Mouse (Mus musculus): ENCODE data around the gene Uhmk1. TPM values are rescaled to one million over a fixed set of nuclear protein-coding genes. Genes with fewer than 3 reads are reported as not detected.
"Not testable (repeated sequence)": the region's sequence is repeated elsewhere in the genome, so short reads cannot be mapped to it uniquely, and the experiment has no call there.

Gene Uhmk1
- 10.0 and 10.1 TPM in 2 replicates for polyA plus RNA-seq (2016; fragmentation: Nextera tagmentation; extraction: Ambion mirVana)

DNA sequence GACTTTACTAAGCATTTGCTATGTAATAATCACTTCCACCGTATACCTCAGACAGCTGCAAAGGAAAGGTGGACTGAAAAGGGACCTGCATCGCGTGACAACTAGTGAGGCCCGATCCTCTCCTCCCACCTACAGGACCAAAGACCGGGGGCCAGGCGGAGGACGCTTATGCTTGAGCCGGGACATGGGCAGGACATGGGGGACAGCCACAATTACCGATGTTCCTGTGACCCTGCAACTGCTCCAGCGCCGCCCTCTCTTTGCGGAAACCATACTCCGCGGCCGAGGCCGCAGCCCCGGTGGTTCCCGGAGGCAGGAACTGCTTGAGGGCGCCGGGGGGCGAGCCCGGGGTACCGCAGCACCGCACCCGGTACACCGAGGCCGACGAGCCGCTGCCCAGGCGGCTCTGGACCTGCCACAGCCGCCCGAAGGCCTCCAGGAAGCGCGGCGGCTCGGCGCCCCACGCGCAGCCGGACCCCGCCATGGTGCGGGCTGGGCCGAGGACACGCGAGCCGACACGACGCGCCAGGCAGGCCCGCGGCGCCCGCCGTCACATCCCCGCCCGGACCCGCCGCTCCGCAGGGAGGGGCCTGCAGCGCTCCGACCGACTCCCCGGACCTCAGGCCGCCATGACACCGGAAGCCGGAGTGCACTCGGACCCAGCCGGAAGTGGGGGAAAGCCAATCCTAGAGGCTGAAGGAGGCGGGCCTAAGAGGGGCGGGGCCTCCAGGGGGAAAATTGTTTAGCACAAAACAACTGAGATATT lies at the start of gene Uhmk1:
Gene Uhmk1 (minus strand): TSS at position 641 of the 766 bp plus-strand sequence.
- Histone ChIP-seq H3K36me3 (replicated peaks) (peaks cover 27% of the 10 kb centered on the region), H3K27ac (peak within 1 kb of the TSS; percentile 94), H3K4me3 (peak within 1 kb of the TSS; percentile 97), H3K4me1 (peaks cover 12% of the 10 kb centered on the region), H3K27me3 (ENCODE audit: poor library complexity, severe bottlenecking) (peaks cover 13% of the 10 kb centered on the region), H3K9me3 (no peaks in the 10 kb centered on the region)
- under 1% methylated on average over 70 of the region's 70 CpGs for WGBS
- peak; percentile 90 for DNase-seq (ENCODE audit: extremely low spot score, low spot score)

DNA sequence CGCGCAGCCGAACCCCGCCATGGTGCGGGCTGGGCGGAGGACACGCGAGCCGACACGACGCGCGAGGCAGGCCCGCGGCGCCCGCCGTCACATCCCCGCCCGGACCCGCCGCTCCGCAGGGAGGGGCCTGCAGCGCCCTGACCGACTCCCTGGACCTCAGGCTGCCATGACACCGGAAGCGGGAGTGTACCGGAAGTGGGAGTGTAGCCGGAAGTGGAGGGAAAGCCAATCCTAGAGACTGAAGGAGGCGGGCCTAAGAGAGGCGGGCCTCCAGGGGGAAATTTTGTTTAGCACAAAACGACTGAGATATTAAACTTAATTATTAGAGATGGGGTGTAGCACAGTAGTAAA lies 40.3 kb upstream of the Uhmk1 start:
- DNase-seq (ENCODE audit: extremely low spot score, low spot score): peak; percentile 87
- Histone ChIP-seq H3K4me1 (peaks cover 11% of the 10 kb centered on the region), H3K9me3 (peaks cover 2% of the 10 kb centered on the region; the same call in 1 of the 2 replicates), H3K4me3 (peak overlapping the region; percentile 85), H3K27ac (peak overlapping the region; percentile 90), H3K36me3 (replicated peaks) (no peaks in the 10 kb centered on the region), H3K27me3 (ENCODE audit: poor library complexity, severe bottlenecking) (peaks cover 4% of the 10 kb centered on the region; the same call in 1 of the 2 replicates)
- WGBS: 8% methylated on average over 32 of the region's 32 CpGs

DNA sequence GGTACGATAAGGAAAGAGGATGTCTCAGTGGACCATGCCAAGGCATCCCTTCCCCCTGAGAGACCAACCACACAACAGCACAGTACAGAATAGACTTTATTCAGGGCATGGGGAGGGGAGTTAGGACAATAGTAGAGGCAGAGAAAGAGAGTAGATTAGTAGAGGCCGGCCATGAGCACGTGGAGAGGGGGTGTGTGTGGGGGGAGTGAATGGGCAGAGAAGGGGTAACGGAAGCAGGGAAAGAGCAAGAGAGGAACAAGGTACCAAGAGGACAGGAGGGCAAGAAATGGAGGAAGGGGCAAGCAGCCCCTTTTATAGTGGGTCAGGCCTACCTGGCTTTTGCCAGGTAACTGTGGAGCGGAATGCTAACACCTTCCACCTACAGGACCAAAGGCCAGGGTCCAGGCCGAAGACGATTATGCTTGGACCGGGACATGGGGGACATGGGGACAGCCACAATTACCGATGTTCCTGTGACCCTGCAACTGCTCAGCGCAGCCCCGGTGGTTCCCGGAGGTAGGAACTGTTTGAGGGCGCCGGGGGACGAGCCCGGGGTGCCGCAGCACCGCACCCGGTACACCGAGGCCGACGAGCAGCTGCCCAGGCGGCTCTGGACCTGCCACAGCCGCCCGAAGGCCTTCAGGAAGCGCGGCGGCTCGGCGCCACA lies 39.8 kb upstream of the Uhmk1 start:
- peak; percentile 15 for DNase-seq (ENCODE audit: extremely low spot score, low spot score)
- H3K9me3 ChIP-seq: peaks cover 2% of the 10 kb centered on the region; the same call in 1 of the 2 replicates
- H3K27ac ChIP-seq: peak overlapping the region; percentile 90
- H3K36me3 ChIP-seq (replicated peaks): no peaks in the 10 kb centered on the region
- H3K4me1 ChIP-seq: peaks cover 11% of the 10 kb centered on the region
- H3K4me3 ChIP-seq: peak overlapping the region; percentile 85
- 29% methylated on average over 30 of the region's 30 CpGs for WGBS
- H3K27me3 ChIP-seq (ENCODE audit: poor library complexity, severe bottlenecking): peaks cover 5% of the 10 kb centered on the region; the same call in 1 of the 2 replicates

DNA sequence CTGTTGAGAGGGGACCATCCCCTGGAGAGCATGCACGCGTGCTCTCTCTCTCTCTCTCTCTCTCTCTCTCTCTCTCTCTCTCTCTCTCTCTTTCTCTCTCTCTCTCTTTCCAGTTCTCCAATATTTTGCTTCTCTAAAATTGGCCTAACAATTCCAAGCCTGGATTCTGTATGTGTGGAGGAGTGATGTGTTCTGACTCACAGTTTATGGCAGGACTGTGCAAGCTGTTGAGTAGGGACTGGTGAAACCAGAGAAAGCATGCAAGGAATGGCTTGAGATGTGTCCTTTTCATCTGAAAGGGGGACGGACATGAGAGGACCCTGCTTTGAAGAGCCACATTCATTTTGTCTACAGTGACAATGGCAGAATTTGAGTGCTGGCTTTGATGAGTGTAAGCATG lies 29.8 kb upstream of the Uhmk1 start:
- H3K36me3 ChIP-seq (replicated peaks): no peaks in the 10 kb centered on the region
- no peak overlapping the region for H3K4me3 ChIP-seq
- DNase-seq (ENCODE audit: extremely low spot score, low spot score): no peak
- H3K27me3 ChIP-seq (ENCODE audit: poor library complexity, severe bottlenecking): peaks cover 3% of the 10 kb centered on the region; the same call in 1 of the 2 replicates
- 88% methylated on average over 3 of the region's 3 CpGs for WGBS
- H3K9me3 ChIP-seq: no peaks in the 10 kb centered on the region
- no peaks in the 10 kb centered on the region for H3K4me1 ChIP-seq
- no peak overlapping the region for H3K27ac ChIP-seq

DNA sequence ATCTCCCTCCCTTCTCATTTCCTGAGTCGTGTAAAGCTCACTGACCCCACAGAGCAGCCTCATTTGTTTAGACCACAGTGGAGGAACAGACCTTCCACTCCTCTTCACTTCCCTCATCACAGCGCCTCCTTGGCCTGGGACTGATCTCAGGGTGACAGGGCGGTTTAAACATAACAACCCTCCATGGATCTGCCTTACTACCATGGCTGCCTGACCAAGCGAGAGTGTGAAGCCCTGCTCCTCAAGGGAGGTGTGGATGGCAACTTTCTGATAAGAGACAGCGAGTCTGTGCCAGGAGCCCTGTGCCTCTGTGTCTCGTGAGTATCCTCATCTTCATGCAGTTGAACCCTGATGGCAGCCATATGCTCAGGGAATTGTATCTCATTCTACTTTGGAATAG lies 17.5 kb upstream of the Uhmk1 start, which contains the start of gene Sh2d1b2:
Gene Sh2d1b2 (plus strand): TSS at position 62 of the 400 bp plus-strand sequence.
- WGBS: 75% methylated on average over 6 of the region's 6 CpGs
- H3K27me3 ChIP-seq (ENCODE audit: poor library complexity, severe bottlenecking); H3K9me3 ChIP-seq; H3K4me3 ChIP-seq; H3K4me1 ChIP-seq; DNase-seq (ENCODE audit: extremely low spot score, low spot score); H3K36me3 ChIP-seq (replicated peaks); H3K27ac ChIP-seq: not testable (repeated sequence)

DNA sequence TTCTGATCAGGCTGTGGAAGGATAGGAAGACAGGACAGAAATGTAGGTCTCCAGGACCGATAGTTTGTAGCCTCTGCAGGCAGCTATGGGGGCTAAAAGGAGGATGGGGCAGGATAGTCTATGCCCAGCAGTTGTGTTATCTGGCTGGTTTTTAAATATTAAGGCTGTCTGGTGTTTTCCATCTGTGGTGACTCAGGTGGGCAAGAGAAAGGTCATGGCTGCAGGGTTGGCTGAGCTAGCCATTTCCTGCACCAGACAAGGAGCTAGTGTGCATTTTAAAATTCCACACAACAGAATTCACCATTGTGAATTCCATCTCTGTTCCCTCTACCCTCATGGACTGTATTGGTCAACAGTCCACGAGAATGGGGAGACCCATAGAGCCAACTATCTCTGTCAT lies 8.1 kb upstream of the Uhmk1 start:
- no peak for DNase-seq (ENCODE audit: extremely low spot score, low spot score)
- 78% methylated on average over 2 of the region's 2 CpGs for WGBS
- Histone ChIP-seq H3K27me3 (ENCODE audit: poor library complexity, severe bottlenecking) (no peaks in the 10 kb centered on the region), H3K36me3 (replicated peaks) (no peaks in the 10 kb centered on the region), H3K9me3 (no peaks in the 10 kb centered on the region), H3K4me1 (no peaks in the 10 kb centered on the region), H3K4me3 (no peak overlapping the region), H3K27ac (no peak overlapping the region)

DNA sequence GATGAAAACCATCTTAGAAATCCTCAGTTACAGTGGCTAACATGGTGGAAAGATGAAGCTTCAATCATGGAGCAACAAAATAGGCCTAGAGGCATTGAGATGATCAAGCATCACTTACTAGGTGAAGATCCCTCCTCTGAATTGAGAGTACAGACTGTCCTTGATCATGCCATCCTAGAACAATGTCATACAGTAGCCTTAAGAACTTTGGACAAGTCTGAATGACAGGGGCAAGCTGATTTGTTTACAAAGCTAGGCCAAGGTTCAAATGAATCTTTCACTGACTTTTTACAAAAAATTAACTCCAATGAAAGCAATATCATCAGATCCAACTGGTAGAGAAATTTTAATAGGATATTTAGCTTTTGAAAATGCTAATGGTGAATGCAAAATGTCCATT lies 5.2 kb upstream of the Uhmk1 start:
- no peaks in the 10 kb centered on the region for H3K9me3 ChIP-seq
- H3K27ac ChIP-seq: no peak overlapping the region
- DNase-seq (ENCODE audit: extremely low spot score, low spot score): no peak
- no peaks in the 10 kb centered on the region for H3K4me1 ChIP-seq
- H3K36me3 ChIP-seq (replicated peaks): no peaks in the 10 kb centered on the region
- H3K4me3 ChIP-seq: no peak overlapping the region
- H3K27me3 ChIP-seq (ENCODE audit: poor library complexity, severe bottlenecking): peaks cover 13% of the 10 kb centered on the region

DNA sequence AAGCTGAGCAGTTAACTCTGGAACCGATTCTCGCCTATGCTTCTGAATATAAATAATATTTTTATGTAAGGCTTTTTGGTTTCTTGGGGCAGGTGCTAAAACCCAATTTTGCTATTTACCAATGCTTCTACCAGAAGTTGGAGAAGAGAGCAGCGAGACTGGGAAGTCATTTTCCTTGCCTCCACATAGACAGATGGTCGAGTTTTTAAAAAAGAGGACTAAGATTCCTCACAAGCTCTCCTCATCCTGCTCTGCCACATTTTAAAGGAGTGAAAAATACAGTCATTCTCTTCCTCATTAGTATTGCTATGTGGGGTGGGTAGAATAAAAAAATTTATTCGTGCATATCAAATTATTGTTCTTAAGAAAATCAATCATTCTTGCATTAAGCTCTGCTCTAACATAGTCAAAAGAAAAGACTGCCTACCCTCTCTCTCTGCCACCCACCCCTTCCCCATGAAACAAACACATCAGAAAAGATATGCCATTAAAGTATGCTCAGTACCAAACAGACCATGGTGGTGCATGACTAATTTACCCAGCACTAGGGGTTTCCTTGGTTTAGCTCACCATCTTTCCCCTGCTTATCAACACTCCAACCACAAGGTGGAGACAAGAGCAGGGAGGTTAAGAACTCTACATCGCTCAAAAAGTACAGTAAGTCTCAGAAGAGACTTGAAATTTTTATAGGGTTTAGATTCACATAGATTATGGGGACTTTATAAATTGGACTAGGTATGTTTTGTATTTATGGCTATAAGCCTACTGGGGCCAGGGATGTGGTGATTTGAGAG lies 3.1 kb upstream of the Uhmk1 start:
- Histone ChIP-seq H3K4me1 (peaks cover 10% of the 10 kb centered on the region), H3K27ac (no peak overlapping the region), H3K36me3 (replicated peaks) (no peaks in the 10 kb centered on the region), H3K4me3 (no peak overlapping the region), H3K9me3 (no peaks in the 10 kb centered on the region), H3K27me3 (ENCODE audit: poor library complexity, severe bottlenecking) (peaks cover 13% of the 10 kb centered on the region)
- 78% methylated on average over 6 of the region's 6 CpGs for WGBS
- DNase-seq (ENCODE audit: extremely low spot score, low spot score): no peak

DNA sequence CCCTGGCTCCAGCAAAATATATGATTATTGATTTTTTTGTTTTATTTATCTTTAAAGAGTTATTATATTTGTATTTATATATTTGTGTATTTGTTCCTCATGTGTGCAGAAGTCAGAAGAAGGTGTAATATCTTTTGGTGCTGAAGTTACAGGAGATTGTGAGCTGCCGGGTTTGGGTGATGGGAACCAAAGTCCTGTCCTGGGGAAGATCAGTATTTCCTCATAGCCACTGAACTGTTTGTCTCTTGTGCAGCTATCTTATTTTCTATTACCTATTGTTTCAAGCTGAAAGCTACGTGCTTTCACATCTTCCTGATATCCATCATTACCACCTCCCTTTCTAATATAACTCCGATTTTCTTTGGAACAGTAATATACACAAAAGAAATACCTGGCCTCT lies 393 bp upstream of the Uhmk1 start:
- H3K4me1 ChIP-seq: peaks cover 12% of the 10 kb centered on the region
- H3K9me3 ChIP-seq: no peaks in the 10 kb centered on the region
- peaks cover 22% of the 10 kb centered on the region for H3K36me3 ChIP-seq (replicated peaks)
- DNase-seq (ENCODE audit: extremely low spot score, low spot score): no peak
- 79% methylated on average over 3 of the region's 3 CpGs for WGBS
- H3K4me3 ChIP-seq: peak overlapping the region; percentile 97
- H3K27me3 ChIP-seq (ENCODE audit: poor library complexity, severe bottlenecking): peaks cover 13% of the 10 kb centered on the region
- H3K27ac ChIP-seq: peak overlapping the region; percentile 94

DNA sequence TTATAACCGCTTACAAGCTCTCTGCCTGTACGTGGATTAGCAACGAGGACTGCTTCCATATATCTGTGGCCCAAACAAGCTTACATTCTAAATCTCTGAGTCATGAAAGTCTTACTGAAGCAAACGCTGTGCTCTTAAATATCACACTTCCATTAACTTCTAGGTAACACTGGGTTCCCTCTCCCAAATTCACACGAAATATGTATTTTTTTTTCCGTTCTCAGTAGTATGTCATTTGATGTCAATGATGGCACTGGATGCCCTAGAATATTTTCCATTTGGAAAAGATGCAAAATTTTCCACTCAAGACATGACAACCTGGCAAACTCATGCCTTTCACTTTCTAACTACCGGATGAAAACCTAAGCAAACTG lies 827 bp downstream of the Uhmk1 start:
- H3K27ac ChIP-seq: peak overlapping the region; percentile 94
- H3K36me3 ChIP-seq (replicated peaks): peaks cover 33% of the 10 kb centered on the region
- peaks cover 13% of the 10 kb centered on the region for H3K27me3 ChIP-seq (ENCODE audit: poor library complexity, severe bottlenecking)
- no peak for DNase-seq (ENCODE audit: extremely low spot score, low spot score)
- no peaks in the 10 kb centered on the region for H3K9me3 ChIP-seq
- H3K4me1 ChIP-seq: peaks cover 12% of the 10 kb centered on the region
- H3K4me3 ChIP-seq: peak overlapping the region; percentile 97
- WGBS: 50% methylated on average over 7 of the region's 7 CpGs

DNA sequence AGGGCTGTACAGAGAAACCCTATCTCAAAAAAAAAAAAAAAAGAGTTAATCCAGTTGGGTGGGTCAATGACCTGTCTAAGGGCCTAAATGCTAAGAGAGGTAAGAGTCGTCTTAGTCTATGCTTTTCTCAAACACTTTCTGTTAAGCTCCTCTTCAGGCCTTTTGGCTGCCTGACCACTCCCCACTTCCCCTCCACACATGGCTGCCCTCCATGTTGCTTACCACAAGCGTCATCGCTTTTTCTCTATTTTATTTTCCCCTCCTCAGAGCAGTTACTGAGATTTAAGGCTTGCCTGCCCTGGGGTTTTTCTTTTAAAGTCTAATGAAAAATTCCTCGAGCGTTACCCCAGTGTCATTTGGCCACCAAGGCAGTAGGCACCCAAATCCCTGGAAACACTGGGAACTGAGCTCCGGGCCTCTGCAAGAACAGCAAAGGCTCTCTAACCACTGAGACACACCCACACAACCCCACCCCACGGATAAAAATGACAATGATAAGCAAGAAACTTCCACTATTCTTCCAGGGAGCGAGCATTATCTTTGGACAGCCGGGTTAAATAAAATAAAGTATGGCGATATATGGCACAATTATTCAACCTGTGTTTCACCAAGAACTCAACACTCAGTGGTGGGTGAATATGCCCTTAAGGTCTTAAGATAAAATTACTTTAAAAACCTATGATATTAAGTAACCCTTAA lies 1.9 kb downstream of the Uhmk1 start:
- Histone ChIP-seq H3K27ac (no peak overlapping the region), H3K36me3 (replicated peaks) (peaks cover 43% of the 10 kb centered on the region), H3K9me3 (no peaks in the 10 kb centered on the region), H3K27me3 (ENCODE audit: poor library complexity, severe bottlenecking) (peaks cover 13% of the 10 kb centered on the region), H3K4me1 (peaks cover 12% of the 10 kb centered on the region), H3K4me3 (no peak overlapping the region)
- no peak for DNase-seq (ENCODE audit: extremely low spot score, low spot score)
- 91% methylated on average over 10 of the region's 10 CpGs for WGBS

DNA sequence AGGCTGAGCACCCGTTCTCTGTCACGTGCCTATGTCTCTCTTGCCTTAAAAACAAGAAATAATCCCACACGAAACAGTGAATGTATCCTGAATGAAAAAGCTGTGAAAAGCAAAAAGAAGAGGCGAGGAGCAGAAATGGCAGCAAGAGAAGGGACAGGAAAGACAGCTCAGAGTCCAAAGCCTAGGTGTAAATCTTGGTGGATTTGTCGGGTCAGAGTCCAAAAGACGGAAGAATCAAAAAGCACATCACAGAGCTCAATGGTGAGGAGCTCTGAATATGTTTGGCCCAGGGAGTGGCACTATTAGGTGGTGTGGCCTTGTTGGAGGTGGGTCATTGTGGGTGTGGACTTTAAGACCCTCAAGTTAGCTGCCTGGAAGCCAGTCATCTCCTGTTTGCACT lies 8.8 kb downstream of the Uhmk1 start:
- Histone ChIP-seq H3K4me1 (no peaks in the 10 kb centered on the region), H3K27ac (no peak overlapping the region), H3K27me3 (ENCODE audit: poor library complexity, severe bottlenecking) (no peaks in the 10 kb centered on the region), H3K9me3 (no peaks in the 10 kb centered on the region; the same call in 1 of the 2 replicates), H3K36me3 (replicated peaks) (peaks cover 91% of the 10 kb centered on the region), H3K4me3 (no peak overlapping the region)
- 91% methylated on average over 6 of the region's 6 CpGs for WGBS
- no peak for DNase-seq (ENCODE audit: extremely low spot score, low spot score)

All from forebrain, embryonic 10.5 days (tissue).